Mouse (Mus musculus) embryonic fibroblast, embryonic 13.5 days (primary cell): ENCODE results near the gene Bub3. TPM values are rescaled to one million over a fixed set of nuclear protein-coding genes. Genes with fewer than 3 reads are reported as not detected.
A peak's percentile ranks its signal among the peaks of the same experiment; 100 is the strongest.

Experiments used
- H3K27ac ChIP-seq: 2 replicates; pipeline ENCODE4 v1.5.1; 2012; ENCODE audit warnings: low read length, control low read depth, inconsistent platforms; ENCODE audit not compliant: insufficient read depth
- H3K4me1 ChIP-seq: 2 replicates; pipeline ENCODE4 v1.6.1; 2011; ENCODE audit warnings: low read length; ENCODE audit not compliant: control insufficient read depth, insufficient read depth
- H3K4me3 ChIP-seq: 2 replicates; pipeline ENCODE4 v1.5.1; 2011; ENCODE audit warnings: mild to moderate bottlenecking, control low read depth, low read length; ENCODE audit not compliant: insufficient read depth
- CTCF ChIP-seq: IDR thresholded peaks from 2 replicates; pipeline ENCODE4 v1.5.1; 2011; ENCODE audit warnings: mild to moderate bottlenecking, control low read depth, low read length, moderate library complexity, borderline replicate concordance; ENCODE audit not compliant: insufficient read depth
- POLR2A ChIP-seq: IDR thresholded peaks from 2 replicates; pipeline ENCODE4 v1.6.1; 2011; ENCODE audit warnings: low read depth, mild to moderate bottlenecking, control low read depth, low read length, moderate library complexity
- polyA plus RNA-seq: library from polyadenylated mRNA; stranded (reverse); fragments of >200 nt; gene quantifications from 2 replicates; pipeline ENCODE4 v1.2.4, GENCODE M21; 2011; ENCODE audit warnings: low read depth; ENCODE audit not compliant: missing spikeins, insufficient read length

The Bub3 gene
- polyA plus RNA-seq, 1 experiment, result 99.4 TPM

- no peaks in the 10 kb centered on the region for H3K4me1 ChIP-seq
- TF ChIP-seq POLR2A, result no peak
- TF ChIP-seq CTCF, result no peak
- H3K4me3 ChIP-seq, result no peak overlapping the region
- no peak overlapping the region for H3K27ac ChIP-seq
These were observed 13.6 kb upstream of the Bub3 start for GRCm38 (mm10) chr7:131546423-131546822.

- no peaks in the 10 kb centered on the region for H3K4me1 ChIP-seq
- no peak overlapping the region for H3K27ac ChIP-seq
- TF ChIP-seq CTCF (no peak), POLR2A (no peak)
- no peak overlapping the region for H3K4me3 ChIP-seq
These were observed 12.5 kb upstream of the Bub3 start for GRCm38 (mm10) chr7:131547481-131547880.

GRCm38 (mm10) chr7:131548473-131548872 lies 11.5 kb upstream of the Bub3 start, which contains the start of gene Hmx2:
TSS of gene Hmx2 (plus strand) at chr7:131548773.
- Histone ChIP-seq H3K4me3 (no peak within 1 kb of the TSS), H3K4me1 (no peaks in the 10 kb centered on the region), H3K27ac (no peak within 1 kb of the TSS)
- TF ChIP-seq POLR2A (no peak), CTCF (no peak)

GRCm38 (mm10) chr7:131551471-131551870 lies 8.6 kb upstream of the Bub3 start:
- Histone ChIP-seq H3K4me1 (no peaks in the 10 kb centered on the region; the same call in none of the 2 replicates), H3K4me3 (no peak overlapping the region), H3K27ac (no peak overlapping the region)
- TF ChIP-seq CTCF, result no peak
- TF ChIP-seq POLR2A, result no peak

GRCm38 (mm10) chr7:131551931-131552741 lies 7.9 kb upstream of the Bub3 start:
- Histone ChIP-seq H3K4me3 (no peak overlapping the region), H3K27ac (no peak overlapping the region), H3K4me1 (no peaks in the 10 kb centered on the region; the same call in none of the 2 replicates)
- TF ChIP-seq CTCF (no peak), POLR2A (no peak)

GRCm38 (mm10) chr7:131552781-131553180 lies 7.2 kb upstream of the Bub3 start:
- no peak overlapping the region for H3K4me3 ChIP-seq
- H3K4me1 ChIP-seq, result no peaks in the 10 kb centered on the region; the same call in none of the 2 replicates
- no peak overlapping the region for H3K27ac ChIP-seq
- TF ChIP-seq POLR2A, result no peak
- no peak for TF ChIP-seq CTCF

- H3K27ac ChIP-seq, result no peak overlapping the region
- H3K4me1 ChIP-seq, result no peaks in the 10 kb centered on the region; the same call in none of the 2 replicates
- TF ChIP-seq CTCF, result no peak
- no peak for TF ChIP-seq POLR2A
- H3K4me3 ChIP-seq, result no peak overlapping the region
These were observed 6.2 kb upstream of the Bub3 start for GRCm38 (mm10) chr7:131553771-131554175.

GRCm38 (mm10) chr7:131554341-131555180 lies 5.5 kb upstream of the Bub3 start:
- no peaks in the 10 kb centered on the region; the same call in none of the 2 replicates for H3K4me1 ChIP-seq
- TF ChIP-seq CTCF (no peak), POLR2A (no peak)
- H3K4me3 ChIP-seq, result peak overlapping the region; percentile 32
- no peak overlapping the region for H3K27ac ChIP-seq

- Histone ChIP-seq H3K4me3 (no peak overlapping the region), H3K4me1 (no peaks in the 10 kb centered on the region; the same call in none of the 2 replicates), H3K27ac (no peak overlapping the region)
- no peak for TF ChIP-seq CTCF
- TF ChIP-seq POLR2A, result no peak
These were observed 4.5 kb upstream of the Bub3 start for GRCm38 (mm10) chr7:131555301-131556081.
